Mouse (Mus musculus): ENCODE data around the gene Vwa8. TPM values are rescaled to one million over a fixed set of nuclear protein-coding genes. Genes with fewer than 3 reads are reported as not detected.

Gene Vwa8
- polyA plus RNA-seq, 1 experiment: 13.9 TPM

DNA sequence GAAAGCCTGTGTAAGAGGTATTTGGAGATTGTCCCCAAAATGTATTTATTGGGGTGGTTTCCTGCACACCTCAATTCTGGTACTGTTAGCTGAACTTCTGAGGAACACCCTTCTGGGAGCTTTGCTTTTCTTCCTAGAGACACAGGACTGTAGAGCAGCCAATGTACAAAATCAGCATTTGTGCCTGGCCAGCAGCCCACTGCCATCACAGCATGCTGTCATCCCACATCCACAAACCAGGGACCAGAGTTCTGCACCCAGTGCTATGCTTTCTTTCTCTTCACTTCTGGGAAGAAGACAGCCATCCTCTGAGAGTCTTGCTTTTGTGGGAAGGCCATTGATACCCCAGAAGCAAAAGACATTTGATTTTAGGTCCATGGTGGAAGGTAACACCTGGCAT is 359.6 kb downstream of the Vwa8 start:
- Histone ChIP-seq H3K79me3 (ENCODE audit: low read depth) (no peaks in the 10 kb centered on the region), H3K36me3 (ENCODE audit: control insufficient read depth, insufficient read depth) (no peaks in the 10 kb centered on the region), H3K4me3 (ENCODE audit: insufficient read depth, poor library complexity, severe bottlenecking) (no peak overlapping the region), H3K27me3 (ENCODE audit: control insufficient read depth, insufficient read depth, insufficient read length) (no peaks in the 10 kb centered on the region), H3ac (ENCODE audit: control insufficient read depth, insufficient read length, low read depth) (no peak overlapping the region), H3K79me2 (ENCODE audit: control insufficient read depth, insufficient read depth) (no peaks in the 10 kb centered on the region)
- no peak for TF ChIP-seq USF1 (IDR thresholded peaks at IDR 0.05; ENCODE audit: low read depth)
- no peak for TF ChIP-seq FOSL1 (IDR thresholded peaks at IDR 0.05; ENCODE audit: insufficient read depth, low read length, poor library complexity, severe bottlenecking)
- no peak for TF ChIP-seq MAX (IDR thresholded peaks at IDR 0.05)
- no peak for TF ChIP-seq MYOD1 (IDR thresholded peaks at IDR 0.05; ENCODE audit: control insufficient read depth, insufficient read length, low read depth)
- TF ChIP-seq CEBPB (IDR thresholded peaks at IDR 0.05; ENCODE audit: low read depth): no peak
- TF ChIP-seq CTCF (IDR thresholded peaks at IDR 0.05; ENCODE audit: control insufficient read depth, insufficient read depth, insufficient read length): no peak
- no peak for TF ChIP-seq MYOG (IDR thresholded peaks at IDR 0.05; ENCODE audit: control insufficient read depth, extremely low read depth, insufficient read length)

DNA sequence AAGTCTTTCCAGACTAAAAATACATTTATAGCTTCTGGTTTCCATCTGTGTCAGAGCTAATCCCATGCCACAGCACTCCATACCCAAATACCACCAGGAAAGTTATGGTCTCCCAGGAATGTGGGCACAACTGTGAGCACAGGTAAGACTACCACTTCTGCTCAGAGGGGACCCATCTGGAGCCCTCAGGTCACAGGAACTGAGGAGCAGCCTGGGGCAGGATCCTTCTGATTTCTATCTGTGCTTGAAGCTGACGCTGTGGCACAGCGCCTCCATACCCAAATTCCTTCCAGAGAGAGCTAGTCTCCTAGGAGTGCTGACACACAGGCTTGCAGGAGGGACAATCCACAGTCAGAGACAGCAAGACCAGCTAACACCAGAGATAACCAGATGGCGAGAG is 361.0 kb downstream of the Vwa8 start:
- H3ac ChIP-seq (ENCODE audit: control insufficient read depth, insufficient read length, low read depth): no peak overlapping the region
- H3K79me3 ChIP-seq (ENCODE audit: low read depth): no peaks in the 10 kb centered on the region
- no peak for TF ChIP-seq USF1 (IDR thresholded peaks at IDR 0.05; ENCODE audit: low read depth)
- TF ChIP-seq CEBPB (IDR thresholded peaks at IDR 0.05; ENCODE audit: low read depth): no peak
- no peak for TF ChIP-seq MYOG (IDR thresholded peaks at IDR 0.05; ENCODE audit: control insufficient read depth, extremely low read depth, insufficient read length)
- no peak for TF ChIP-seq MAX (IDR thresholded peaks at IDR 0.05)
- no peak for TF ChIP-seq MYOD1 (IDR thresholded peaks at IDR 0.05; ENCODE audit: control insufficient read depth, insufficient read length, low read depth)
- TF ChIP-seq FOSL1 (IDR thresholded peaks at IDR 0.05; ENCODE audit: insufficient read depth, low read length, poor library complexity, severe bottlenecking): no peak
- no peak for TF ChIP-seq CTCF (IDR thresholded peaks at IDR 0.05; ENCODE audit: control insufficient read depth, insufficient read depth, insufficient read length)
- H3K4me3 ChIP-seq (ENCODE audit: insufficient read depth, poor library complexity, severe bottlenecking): no peak overlapping the region
- no peaks in the 10 kb centered on the region for H3K79me2 ChIP-seq (ENCODE audit: control insufficient read depth, insufficient read depth)
- no peaks in the 10 kb centered on the region for H3K36me3 ChIP-seq (ENCODE audit: control insufficient read depth, insufficient read depth)
- H3K27me3 ChIP-seq (ENCODE audit: control insufficient read depth, insufficient read depth, insufficient read length): no peaks in the 10 kb centered on the region

DNA sequence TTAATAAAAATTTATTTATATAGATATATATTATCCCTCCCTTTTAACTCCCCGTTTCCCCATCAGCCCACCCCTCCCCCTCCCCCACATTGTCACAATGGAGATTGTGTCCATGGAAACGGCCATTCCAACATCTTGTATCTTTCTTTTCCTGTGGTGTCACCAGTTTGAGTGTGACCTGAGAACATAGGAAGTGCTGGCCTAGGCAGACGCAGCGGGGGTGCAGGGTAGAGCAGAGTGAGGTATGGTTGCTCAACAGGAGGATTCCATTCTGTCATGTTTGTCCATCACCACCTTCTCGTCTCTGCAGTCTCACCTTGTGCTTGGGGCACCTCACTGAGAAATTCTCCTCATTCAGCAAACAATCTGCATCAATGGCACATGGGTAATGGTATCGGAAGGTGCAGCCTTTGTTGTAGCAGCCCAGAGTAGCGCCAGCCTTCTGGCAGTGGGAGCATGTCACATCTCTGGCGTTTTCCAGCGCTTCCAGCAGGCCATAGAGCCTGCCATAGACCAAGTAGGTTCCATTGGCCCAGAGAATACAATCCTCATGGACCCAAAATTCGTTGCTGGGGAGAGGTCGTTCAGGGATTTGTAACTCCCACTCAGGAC is 363.6 kb downstream of the Vwa8 start:
- H3K27me3 ChIP-seq (ENCODE audit: control insufficient read depth, insufficient read depth, insufficient read length): no peaks in the 10 kb centered on the region
- no peaks in the 10 kb centered on the region for H3K36me3 ChIP-seq (ENCODE audit: control insufficient read depth, insufficient read depth)
- no peak for TF ChIP-seq CEBPB (IDR thresholded peaks at IDR 0.05; ENCODE audit: low read depth)
- H3K79me3 ChIP-seq (ENCODE audit: low read depth): no peaks in the 10 kb centered on the region
- no peaks in the 10 kb centered on the region for H3K79me2 ChIP-seq (ENCODE audit: control insufficient read depth, insufficient read depth)
- H3ac ChIP-seq (ENCODE audit: control insufficient read depth, insufficient read length, low read depth): no peak overlapping the region
- no peak overlapping the region for H3K4me3 ChIP-seq (ENCODE audit: insufficient read depth, poor library complexity, severe bottlenecking)

DNA sequence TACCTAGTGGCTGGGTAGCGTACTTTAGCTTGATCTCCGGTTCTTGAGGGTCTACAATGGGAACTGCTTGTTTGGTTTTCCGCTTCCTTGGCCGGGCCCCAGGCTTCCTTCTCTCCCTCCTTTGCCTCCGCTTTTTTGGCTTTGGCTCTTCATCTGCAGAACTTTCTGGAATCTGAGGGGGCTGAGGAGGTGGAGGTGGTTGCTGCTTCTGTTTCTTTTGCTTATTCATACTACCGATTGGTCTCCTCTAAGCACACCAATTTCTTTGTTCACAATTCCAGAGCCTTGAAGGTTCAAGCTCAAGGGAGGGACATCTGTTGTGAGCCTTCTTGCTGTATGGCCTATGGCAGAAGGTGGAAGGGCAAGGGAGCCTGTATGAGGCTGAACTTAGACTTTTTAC is 365.3 kb downstream of the Vwa8 start:
- no peaks in the 10 kb centered on the region for H3K27me3 ChIP-seq (ENCODE audit: control insufficient read depth, insufficient read depth, insufficient read length)
- H3K36me3 ChIP-seq (ENCODE audit: control insufficient read depth, insufficient read depth): no peaks in the 10 kb centered on the region
- TF ChIP-seq FOSL1 (IDR thresholded peaks at IDR 0.05; ENCODE audit: insufficient read depth, low read length, poor library complexity, severe bottlenecking): no peak
- TF ChIP-seq USF1 (IDR thresholded peaks at IDR 0.05; ENCODE audit: low read depth): no peak
- TF ChIP-seq MAX (IDR thresholded peaks at IDR 0.05): no peak
- no peaks in the 10 kb centered on the region for H3K79me2 ChIP-seq (ENCODE audit: control insufficient read depth, insufficient read depth)
- H3K79me3 ChIP-seq (ENCODE audit: low read depth): no peaks in the 10 kb centered on the region
- no peak overlapping the region for H3ac ChIP-seq (ENCODE audit: control insufficient read depth, insufficient read length, low read depth)
- no peak overlapping the region for H3K4me3 ChIP-seq (ENCODE audit: insufficient read depth, poor library complexity, severe bottlenecking)

DNA sequence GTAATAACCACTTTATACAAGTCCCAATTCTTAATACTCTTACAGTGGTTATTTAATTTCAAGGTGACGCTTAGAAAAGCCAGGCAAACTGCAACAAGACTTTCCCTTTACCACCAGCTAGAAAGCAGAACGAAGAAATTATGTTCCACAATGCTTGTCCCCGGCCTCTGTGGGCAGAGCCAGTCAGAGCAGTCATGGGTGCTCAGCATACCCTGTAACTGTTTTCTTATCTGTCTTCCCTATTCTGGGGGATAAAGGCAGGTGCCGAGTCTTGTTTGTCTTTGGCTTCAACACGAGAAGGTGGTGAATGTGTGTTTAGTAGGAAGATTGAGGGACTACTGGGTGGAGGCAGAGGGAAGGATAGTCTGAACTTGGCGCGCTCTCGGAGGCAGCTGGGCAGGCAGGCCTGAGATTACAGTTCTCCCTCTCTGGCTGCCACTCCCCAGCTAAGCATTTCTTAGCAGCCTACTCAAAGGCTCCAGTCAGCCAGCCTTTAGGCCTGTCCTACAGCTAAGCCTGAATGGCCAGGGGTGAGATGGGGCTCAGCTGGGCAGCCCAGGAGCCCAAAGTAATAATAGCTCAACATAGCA is 365.9 kb downstream of the Vwa8 start:
- Histone ChIP-seq H3K36me3 (ENCODE audit: control insufficient read depth, insufficient read depth) (no peaks in the 10 kb centered on the region), H3K4me3 (ENCODE audit: insufficient read depth, poor library complexity, severe bottlenecking) (no peak overlapping the region), H3K79me2 (ENCODE audit: control insufficient read depth, insufficient read depth) (no peaks in the 10 kb centered on the region), H3K79me3 (ENCODE audit: low read depth) (no peaks in the 10 kb centered on the region), H3ac (ENCODE audit: control insufficient read depth, insufficient read length, low read depth) (no peak overlapping the region), H3K27me3 (ENCODE audit: control insufficient read depth, insufficient read depth, insufficient read length) (no peaks in the 10 kb centered on the region)
- no peak for TF ChIP-seq MYOG (IDR thresholded peaks at IDR 0.05; ENCODE audit: control insufficient read depth, extremely low read depth, insufficient read length)
- TF ChIP-seq CEBPB (IDR thresholded peaks at IDR 0.05; ENCODE audit: low read depth): no peak
- TF ChIP-seq FOSL1 (IDR thresholded peaks at IDR 0.05; ENCODE audit: insufficient read depth, low read length, poor library complexity, severe bottlenecking): no peak
- TF ChIP-seq USF1 (IDR thresholded peaks at IDR 0.05; ENCODE audit: low read depth): no peak

DNA sequence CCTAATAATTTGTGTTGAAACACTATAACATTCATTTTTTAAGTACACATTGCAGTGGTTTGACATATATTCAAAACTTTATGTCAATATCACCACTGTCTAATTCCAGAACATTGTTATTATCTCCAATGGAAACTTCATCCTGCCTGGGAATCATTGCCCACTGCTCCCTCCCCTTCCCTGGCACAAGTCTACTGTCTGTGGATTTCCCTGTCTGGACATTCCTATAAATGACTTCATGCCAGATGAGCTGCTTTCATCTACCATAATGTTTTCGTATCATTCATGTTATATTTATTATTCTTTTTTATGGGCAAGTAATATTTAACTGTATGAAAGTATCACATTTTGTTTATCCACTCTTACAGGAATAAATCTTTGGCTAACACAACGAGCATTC is 367.5 kb downstream of the Vwa8 start:
- TF ChIP-seq CEBPB (IDR thresholded peaks at IDR 0.05; ENCODE audit: low read depth) (no peak), MAX (IDR thresholded peaks at IDR 0.05) (no peak), USF1 (IDR thresholded peaks at IDR 0.05; ENCODE audit: low read depth) (no peak), MYOD1 (IDR thresholded peaks at IDR 0.05; ENCODE audit: control insufficient read depth, insufficient read length, low read depth) (no peak), CTCF (IDR thresholded peaks at IDR 0.05; ENCODE audit: control insufficient read depth, insufficient read depth, insufficient read length) (no peak), FOSL1 (IDR thresholded peaks at IDR 0.05; ENCODE audit: insufficient read depth, low read length, poor library complexity, severe bottlenecking) (no peak), MYOG (IDR thresholded peaks at IDR 0.05; ENCODE audit: control insufficient read depth, extremely low read depth, insufficient read length) (no peak)
- H3K36me3 ChIP-seq (ENCODE audit: control insufficient read depth, insufficient read depth): no peaks in the 10 kb centered on the region
- H3K79me3 ChIP-seq (ENCODE audit: low read depth): no peaks in the 10 kb centered on the region
- no peak overlapping the region for H3ac ChIP-seq (ENCODE audit: control insufficient read depth, insufficient read length, low read depth)
- no peaks in the 10 kb centered on the region for H3K79me2 ChIP-seq (ENCODE audit: control insufficient read depth, insufficient read depth)
- no peak overlapping the region for H3K4me3 ChIP-seq (ENCODE audit: insufficient read depth, poor library complexity, severe bottlenecking)
- no peaks in the 10 kb centered on the region for H3K27me3 ChIP-seq (ENCODE audit: control insufficient read depth, insufficient read depth, insufficient read length)
